Mouse (Mus musculus): ENCODE results near the gene Dscaml1.
"Not testable (repeated sequence)": the region's sequence is repeated elsewhere in the genome, so short reads cannot be mapped to it uniquely, and the experiment has no call there.

The Dscaml1 gene

GRCm38 (mm10) chr9:45766195-45766594, 339.8 kb downstream of the Dscaml1 start:
- Histone ChIP-seq H3K36me3 (ENCODE audit: control insufficient read depth, insufficient read depth, low read length, poor library complexity, severe bottlenecking) (peaks cover 3% of the 10 kb centered on the region; the same call in 1 of the 2 replicates), H3K27me3 (ENCODE audit: control insufficient read depth, insufficient read depth, low read length, poor library complexity, severe bottlenecking) (no peaks in the 10 kb centered on the region)
- DNase-seq (ENCODE audit: low read depth, low spot score) = no peak

- no peak for DNase-seq (ENCODE audit: low read depth, low spot score)
- H3K36me3 ChIP-seq (ENCODE audit: control insufficient read depth, insufficient read depth, low read length, poor library complexity, severe bottlenecking) = peaks cover 3% of the 10 kb centered on the region; the same call in 1 of the 2 replicates
- no peaks in the 10 kb centered on the region for H3K27me3 ChIP-seq (ENCODE audit: control insufficient read depth, insufficient read depth, low read length, poor library complexity, severe bottlenecking)
Observed at GRCm38 (mm10) chr9:45767155-45767554, 340.7 kb downstream of the Dscaml1 start.

- Histone ChIP-seq H3K27me3 (ENCODE audit: control insufficient read depth, insufficient read depth, low read length, poor library complexity, severe bottlenecking) (no peaks in the 10 kb centered on the region), H3K36me3 (ENCODE audit: control insufficient read depth, insufficient read depth, low read length, poor library complexity, severe bottlenecking) (peaks cover 3% of the 10 kb centered on the region; the same call in 1 of the 2 replicates)
- no peak for DNase-seq (ENCODE audit: low read depth, low spot score)
Observed at GRCm38 (mm10) chr9:45768421-45768820, 342.0 kb downstream of the Dscaml1 start.

- DNase-seq (ENCODE audit: low read depth, low spot score) = no peak
- no peaks in the 10 kb centered on the region for H3K27me3 ChIP-seq (ENCODE audit: control insufficient read depth, insufficient read depth, low read length, poor library complexity, severe bottlenecking)
- H3K36me3 ChIP-seq (ENCODE audit: control insufficient read depth, insufficient read depth, low read length, poor library complexity, severe bottlenecking) = peaks cover 3% of the 10 kb centered on the region; the same call in 1 of the 2 replicates
Observed at GRCm38 (mm10) chr9:45769596-45769995, 343.2 kb downstream of the Dscaml1 start.

- no peaks in the 10 kb centered on the region for H3K27me3 ChIP-seq (ENCODE audit: control insufficient read depth, insufficient read depth, low read length, poor library complexity, severe bottlenecking)
- DNase-seq (ENCODE audit: low read depth, low spot score) = no peak
- H3K36me3 ChIP-seq (ENCODE audit: control insufficient read depth, insufficient read depth, low read length, poor library complexity, severe bottlenecking) = peaks cover 3% of the 10 kb centered on the region
Observed at GRCm38 (mm10) chr9:45774088-45774487, 347.7 kb downstream of the Dscaml1 start.

GRCm38 (mm10) chr9:45776176-45776575, 349.7 kb downstream of the Dscaml1 start:
- not testable (repeated sequence) for H3K36me3 ChIP-seq (ENCODE audit: control insufficient read depth, insufficient read depth, low read length, poor library complexity, severe bottlenecking); DNase-seq (ENCODE audit: low read depth, low spot score); H3K27me3 ChIP-seq (ENCODE audit: control insufficient read depth, insufficient read depth, low read length, poor library complexity, severe bottlenecking)

GRCm38 (mm10) chr9:45779201-45779600, 352.8 kb downstream of the Dscaml1 start:
- H3K36me3 ChIP-seq (ENCODE audit: control insufficient read depth, insufficient read depth, low read length, poor library complexity, severe bottlenecking) = no peaks in the 10 kb centered on the region; the same call in none of the 2 replicates
- no peak for DNase-seq (ENCODE audit: low read depth, low spot score)
- no peaks in the 10 kb centered on the region for H3K27me3 ChIP-seq (ENCODE audit: control insufficient read depth, insufficient read depth, low read length, poor library complexity, severe bottlenecking)

GRCm38 (mm10) chr9:45783249-45784069, 357.0 kb downstream of the Dscaml1 start:
- no peak for DNase-seq (ENCODE audit: low read depth, low spot score)
- Histone ChIP-seq H3K36me3 (ENCODE audit: control insufficient read depth, insufficient read depth, low read length, poor library complexity, severe bottlenecking) (no peaks in the 10 kb centered on the region), H3K27me3 (ENCODE audit: control insufficient read depth, insufficient read depth, low read length, poor library complexity, severe bottlenecking) (no peaks in the 10 kb centered on the region)

GRCm38 (mm10) chr9:45787071-45787470, 360.6 kb downstream of the Dscaml1 start:
- Histone ChIP-seq H3K36me3 (ENCODE audit: control insufficient read depth, insufficient read depth, low read length, poor library complexity, severe bottlenecking) (no peaks in the 10 kb centered on the region), H3K27me3 (ENCODE audit: control insufficient read depth, insufficient read depth, low read length, poor library complexity, severe bottlenecking) (no peaks in the 10 kb centered on the region)
- DNase-seq (ENCODE audit: low read depth, low spot score) = no peak

GRCm38 (mm10) chr9:45787547-45787946, 361.1 kb downstream of the Dscaml1 start:
- no peak for DNase-seq (ENCODE audit: low read depth, low spot score)
- H3K27me3 ChIP-seq (ENCODE audit: control insufficient read depth, insufficient read depth, low read length, poor library complexity, severe bottlenecking) = no peaks in the 10 kb centered on the region
- no peaks in the 10 kb centered on the region for H3K36me3 ChIP-seq (ENCODE audit: control insufficient read depth, insufficient read depth, low read length, poor library complexity, severe bottlenecking)

GRCm38 (mm10) chr9:45788405-45788804, 362.0 kb downstream of the Dscaml1 start:
- Histone ChIP-seq H3K36me3 (ENCODE audit: control insufficient read depth, insufficient read depth, low read length, poor library complexity, severe bottlenecking) (no peaks in the 10 kb centered on the region), H3K27me3 (ENCODE audit: control insufficient read depth, insufficient read depth, low read length, poor library complexity, severe bottlenecking) (no peaks in the 10 kb centered on the region)
- DNase-seq (ENCODE audit: low read depth, low spot score) = no peak

GRCm38 (mm10) chr9:45791456-45792142, 365.2 kb downstream of the Dscaml1 start:
- Histone ChIP-seq H3K36me3 (ENCODE audit: control insufficient read depth, insufficient read depth, low read length, poor library complexity, severe bottlenecking) (0 out of 2 replicates have a peak, but pooled peaks cover 2% of the 10 kb centered on the region), H3K27me3 (ENCODE audit: control insufficient read depth, insufficient read depth, low read length, poor library complexity, severe bottlenecking) (no peaks in the 10 kb centered on the region)
- DNase-seq (ENCODE audit: low read depth, low spot score) = no peak

GRCm38 (mm10) chr9:45792235-45792634, 365.8 kb downstream of the Dscaml1 start:
- H3K36me3 ChIP-seq (ENCODE audit: control insufficient read depth, insufficient read depth, low read length, poor library complexity, severe bottlenecking) = 0 out of 2 replicates have a peak, but pooled peaks cover 2% of the 10 kb centered on the region
- H3K27me3 ChIP-seq (ENCODE audit: control insufficient read depth, insufficient read depth, low read length, poor library complexity, severe bottlenecking) = no peaks in the 10 kb centered on the region
- no peak for DNase-seq (ENCODE audit: low read depth, low spot score)

GRCm38 (mm10) chr9:45793697-45794096, 367.3 kb downstream of the Dscaml1 start:
- Histone ChIP-seq H3K27me3 (ENCODE audit: control insufficient read depth, insufficient read depth, low read length, poor library complexity, severe bottlenecking) (no peaks in the 10 kb centered on the region), H3K36me3 (ENCODE audit: control insufficient read depth, insufficient read depth, low read length, poor library complexity, severe bottlenecking) (0 out of 2 replicates have a peak, but pooled peaks cover 2% of the 10 kb centered on the region)
- no peak for DNase-seq (ENCODE audit: low read depth, low spot score)

GRCm38 (mm10) chr9:45795722-45796121, 369.3 kb downstream of the Dscaml1 start:
- no peak for DNase-seq (ENCODE audit: low read depth, low spot score)
- H3K27me3 ChIP-seq (ENCODE audit: control insufficient read depth, insufficient read depth, low read length, poor library complexity, severe bottlenecking) = no peaks in the 10 kb centered on the region
- 0 out of 2 replicates have a peak, but pooled peaks cover 2% of the 10 kb centered on the region for H3K36me3 ChIP-seq (ENCODE audit: control insufficient read depth, insufficient read depth, low read length, poor library complexity, severe bottlenecking)
